In genomic region chr6:145009859-145010818, GRCm38 (mm10) we compare ENCODE assay signal across 10 mouse cellular contexts.
DNase-seq lines count a peak whose midpoint lies in the region; TF ChIP-seq lines count a peak whose summit lies in the region.
"Had no signal": no experiment of that assay in that cellular context is flagged by ENCODE, and none has a peak within 500 bp of the region (broad histone marks: within the 10 kb centered on the region; RNA-seq: fewer than 3 reads in every experiment).

No protein-coding gene starts in this region.

- no peaks in the 10 kb centered on the region for H3K4me1 ChIP-seq in lung, adult 2 months (ENCODE audit: control insufficient read depth, insufficient read depth, low read length)
- H3K4me1 ChIP-seq: limb, embryonic 15.5 days had no signal

- no peak for TF ChIP-seq POLR2A in lung, adult 2 months (IDR thresholded peaks at IDR 0.05; ENCODE audit: borderline replicate concordance, extremely low read depth, low read depth, low read length)
- TF ChIP-seq POLR2A in brain, embryonic 14.5 days (IDR thresholded peaks at IDR 0.05; ENCODE audit: borderline replicate concordance, extremely low read depth, insufficient read depth, insufficient read length, poor library complexity, severe bottlenecking), result no peak

- peak; percentile 21 to 36 for DNase-seq in cerebellum, adult 18-20 months
- no peak for DNase-seq in cerebellum, adult 9-10 months
- DNase-seq in lung, adult 2 months, result no peak
- no peak for DNase-seq in lung, postnatal 25 days (ENCODE audit: low spot score)
- peak; percentile 65 for DNase-seq in brain, embryonic 14.5 days (ENCODE audit: low read depth)
- peak; percentile 20 for DNase-seq in hindlimb bud, embryonic 11.5 days (ENCODE audit: extremely low spot score, low read depth, low spot score)
- DNase-seq in naive thymus-derived CD4-positive, alpha-beta T cell, adult 2 months (ENCODE audit: low read depth), result peak; percentile 43
- no peak for DNase-seq in gastrocnemius, adult 18-20 months (ENCODE audit: low spot score)

- TF ChIP-seq CTCF in lung, adult 2 months (IDR thresholded peaks at IDR 0.05; ENCODE audit: insufficient read depth, low read length), result peak; percentile 31
- peak; percentile 57 for TF ChIP-seq CTCF in brain, embryonic 14.5 days (IDR thresholded peaks at IDR 0.05; ENCODE audit: borderline replicate concordance, extremely low read depth, insufficient read depth, insufficient read length)

- H3K4me3 ChIP-seq in lung, adult 2 months (replicated peaks; ENCODE audit: extremely low read depth, low read depth, low read length), result no peak overlapping the region
- H3K4me3 ChIP-seq: heart, embryonic 13.5 days; limb, embryonic 15.5 days had no signal

- 71% methylated on average over 8 of the region's 8 CpGs for WGBS in lung, adult 2 months

Comparison
In these comparisons a context has a peak if more than half of its experiments do, and no peak if none do; other contexts are left out.
1. DNase-seq: peak in cerebellum, adult 18-20 months (2 of 2), brain, embryonic 14.5 days (single experiment), hindlimb bud, embryonic 11.5 days (single experiment) and naive thymus-derived CD4-positive, alpha-beta T cell, adult 2 months (single experiment); none in cerebellum, adult 9-10 months (single experiment), lung, adult 2 months (single experiment), lung, postnatal 25 days (single experiment) and gastrocnemius, adult 18-20 months (single experiment).